Mouse (Mus musculus): ENCODE data around the gene B3gnt3. TPM values are rescaled to one million over a fixed set of nuclear protein-coding genes. Genes with fewer than 3 reads are reported as not detected.

Gene B3gnt3
- polyA plus RNA-seq, 1 experiment from 2014 or later, result 10.4 TPM

DNA sequence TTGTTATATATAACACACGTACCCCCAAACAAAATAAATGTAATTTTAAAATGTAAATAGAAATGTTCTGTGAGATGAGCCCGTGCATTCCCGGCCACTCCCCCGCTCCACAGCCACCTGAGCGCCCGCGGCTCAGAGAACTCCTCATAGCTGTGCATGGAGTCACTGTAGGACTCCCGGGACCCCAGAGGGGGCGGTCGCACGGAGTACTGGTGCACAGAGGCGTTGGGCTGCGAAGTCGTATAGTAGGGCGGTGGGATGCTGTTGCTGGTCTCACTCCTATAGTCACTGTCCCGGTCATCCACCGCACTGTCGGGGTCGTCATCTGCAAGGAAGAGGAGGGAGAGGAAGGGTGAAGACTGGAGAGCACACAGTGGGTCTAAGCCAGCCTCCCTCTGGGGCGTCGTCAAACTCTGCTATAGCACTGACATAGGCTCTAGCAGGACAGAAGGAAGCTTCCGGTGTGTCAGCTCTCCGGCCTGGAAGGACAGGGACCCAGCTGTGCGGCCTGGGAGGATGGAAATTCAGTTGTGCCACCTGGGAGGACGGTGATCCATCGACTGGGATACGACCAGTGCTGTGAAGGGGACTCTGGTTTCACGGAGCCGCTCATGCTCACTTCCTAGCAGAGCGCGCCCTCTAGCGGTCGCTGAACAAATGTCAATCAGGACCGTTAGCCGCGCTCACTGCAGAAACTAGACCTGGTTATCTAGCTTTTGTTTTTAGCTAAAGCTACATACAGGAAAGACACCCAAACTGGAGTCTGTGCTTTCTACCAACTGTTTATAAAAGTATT lies 41.1 kb downstream of the B3gnt3 start:
- H3K4me2 ChIP-seq, result peak overlapping the region; percentile 19; the same call in 1 of the 2 replicates

DNA sequence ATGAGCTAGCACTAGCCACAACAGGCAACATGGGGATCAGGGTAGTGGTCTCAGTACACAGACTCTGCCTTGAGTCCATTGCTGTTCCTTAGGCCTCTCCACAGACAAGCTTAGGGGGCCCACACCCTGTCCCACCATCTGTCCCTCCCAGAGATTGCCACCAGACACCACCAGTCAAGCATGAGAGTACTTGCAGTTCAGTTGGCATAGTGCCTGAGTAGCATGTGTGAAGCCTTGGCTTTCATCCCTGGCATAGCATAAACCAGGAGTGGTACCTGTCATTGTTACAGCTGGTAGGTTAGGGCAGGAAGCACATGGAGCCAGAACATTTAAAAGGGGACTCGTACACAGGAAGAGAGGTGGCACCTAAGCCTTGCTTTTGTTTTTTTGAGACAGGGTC lies 41.8 kb downstream of the B3gnt3 start:
- Histone ChIP-seq H3K27me3 (replicated peaks) (peaks cover 52% of the 10 kb centered on the region), H3K27ac (no peak overlapping the region), H3K9ac (no peak overlapping the region), H3K9me3 (no peaks in the 10 kb centered on the region), H3K4me2 (no peak overlapping the region), H3K36me3 (no peaks in the 10 kb centered on the region), H3K4me3 (replicated peaks) (no peak overlapping the region), H3K4me1 (peaks cover 8% of the 10 kb centered on the region; the same call in 1 of the 2 replicates)
- 63% methylated on average over 1 of the region's 1 CpGs for WGBS
- no peak for ATAC-seq (ENCODE audit: insufficient read depth, low FRiP score, low read depth)

More for the DNA sequence above, 41.1 kb downstream of the B3gnt3 start:
- no peak overlapping the region for H3K4me3 ChIP-seq (replicated peaks)
- no peaks in the 10 kb centered on the region for H3K9me3 ChIP-seq
- no peak overlapping the region for H3K9ac ChIP-seq
- WGBS, result 7% methylated on average over 36 of the region's 36 CpGs
- peaks cover 45% of the 10 kb centered on the region for H3K27me3 ChIP-seq (replicated peaks)
- ATAC-seq (ENCODE audit: insufficient read depth, low FRiP score, low read depth), result 0 out of 2 replicates have a peak, but pooled peaks have one; percentile 41
- H3K27ac ChIP-seq, result no peak overlapping the region
- H3K4me1 ChIP-seq, result 0 out of 2 replicates have a peak, but pooled peaks cover 4% of the 10 kb centered on the region
- H3K36me3 ChIP-seq, result no peaks in the 10 kb centered on the region

DNA sequence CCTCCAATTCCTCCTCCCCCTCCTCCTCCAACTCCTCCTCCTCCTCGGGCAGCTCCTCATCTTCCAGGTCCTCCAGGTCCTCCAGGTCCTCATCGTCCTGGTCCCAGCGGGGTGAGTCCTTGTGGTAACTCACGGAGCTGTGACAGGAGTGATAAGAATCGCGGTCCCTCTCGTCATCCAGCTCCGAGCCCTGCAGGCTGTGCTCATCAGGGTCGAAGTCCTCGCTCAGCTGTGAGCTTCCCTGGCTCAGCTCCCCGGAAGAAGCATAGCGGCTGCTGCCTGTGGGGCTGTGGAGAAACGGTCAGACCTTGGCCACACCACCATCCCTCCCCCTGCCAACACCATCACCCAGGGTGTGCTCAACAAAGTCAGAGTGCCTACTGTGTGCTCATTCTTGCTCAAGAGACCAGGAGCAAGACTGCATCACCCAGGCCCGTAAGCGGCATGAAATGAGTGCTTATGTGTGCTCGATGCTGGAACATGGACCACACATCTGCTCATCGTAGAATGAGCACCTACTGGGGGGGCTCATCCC lies 43.0 kb downstream of the B3gnt3 start:
- 27% methylated on average over 17 of the region's 17 CpGs for WGBS
- Histone ChIP-seq H3K27me3 (replicated peaks) (peaks cover 64% of the 10 kb centered on the region), H3K9ac (no peak overlapping the region), H3K9me3 (no peaks in the 10 kb centered on the region), H3K4me1 (peaks cover 12% of the 10 kb centered on the region; the same call in 1 of the 2 replicates), H3K4me3 (replicated peaks) (no peak overlapping the region), H3K36me3 (no peaks in the 10 kb centered on the region), H3K4me2 (no peak overlapping the region), H3K27ac (no peak overlapping the region)
- no peak for ATAC-seq (ENCODE audit: insufficient read depth, low FRiP score, low read depth)

DNA sequence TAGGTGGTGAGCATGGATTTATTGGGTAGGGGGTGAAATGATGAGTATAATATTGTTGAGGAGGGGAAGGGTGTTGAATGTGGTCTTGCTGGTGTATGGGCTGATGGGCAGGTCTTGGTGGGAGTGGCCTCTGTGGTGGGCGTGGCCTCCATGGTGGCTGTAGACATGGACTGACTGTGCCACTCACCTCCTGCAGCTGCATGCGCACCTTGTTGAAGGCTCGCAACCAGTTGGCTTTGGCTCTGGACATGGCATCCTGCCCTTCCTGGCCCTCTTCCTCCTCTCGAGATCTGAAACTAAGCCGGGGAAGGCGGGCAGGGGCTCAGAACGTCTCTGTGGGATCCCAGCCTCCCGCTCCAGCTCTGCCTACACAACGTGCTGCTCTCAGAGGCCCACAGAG lies 43.8 kb downstream of the B3gnt3 start:
- H3K9me3 ChIP-seq, result no peaks in the 10 kb centered on the region
- 27% methylated on average over 8 of the region's 9 CpGs for WGBS
- no peak overlapping the region for H3K4me3 ChIP-seq (replicated peaks)
- peaks cover 65% of the 10 kb centered on the region for H3K27me3 ChIP-seq (replicated peaks)
- H3K27ac ChIP-seq, result no peak overlapping the region
- peaks cover 12% of the 10 kb centered on the region; the same call in 1 of the 2 replicates for H3K4me1 ChIP-seq
- no peak overlapping the region for H3K9ac ChIP-seq
- H3K36me3 ChIP-seq, result no peaks in the 10 kb centered on the region
- ATAC-seq (ENCODE audit: insufficient read depth, low FRiP score, low read depth), result no peak
- H3K4me2 ChIP-seq, result no peak overlapping the region

DNA sequence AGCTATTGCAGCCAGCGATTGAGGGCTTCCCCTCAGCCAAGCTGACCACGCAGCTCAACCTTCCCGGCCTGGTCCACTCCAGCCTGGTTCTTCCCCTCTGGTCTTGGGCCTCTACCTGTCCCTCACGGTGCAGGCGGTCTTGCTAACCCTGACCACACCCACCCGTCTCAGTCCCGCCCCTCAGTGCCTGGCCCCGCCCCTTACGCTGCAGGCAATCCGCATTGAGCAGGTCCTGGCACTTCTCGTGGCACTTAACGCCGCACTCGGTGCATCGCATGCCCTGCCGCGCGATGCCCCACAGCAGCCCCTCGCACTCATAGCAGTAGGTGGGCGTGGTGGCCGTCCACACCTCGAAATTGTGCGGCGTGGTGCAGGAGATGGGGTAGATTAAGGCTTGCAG lies 47.0 kb downstream of the B3gnt3 start:
- peak; percentile 29; the same call in 1 of the 2 replicates for ATAC-seq (ENCODE audit: insufficient read depth, low FRiP score, low read depth)
- Histone ChIP-seq H3K36me3 (no peaks in the 10 kb centered on the region), H3K4me1 (peaks cover 12% of the 10 kb centered on the region; the same call in 1 of the 2 replicates), H3K4me2 (peak overlapping the region; percentile 46), H3K4me3 (replicated peaks) (0 out of 2 replicates have a peak overlapping the region, but pooled peaks have one; percentile 4), H3K27me3 (replicated peaks) (peaks cover 56% of the 10 kb centered on the region), H3K9me3 (no peaks in the 10 kb centered on the region), H3K27ac (no peak overlapping the region), H3K9ac (no peak overlapping the region)
- WGBS, result under 1% methylated on average over 24 of the region's 24 CpGs

DNA sequence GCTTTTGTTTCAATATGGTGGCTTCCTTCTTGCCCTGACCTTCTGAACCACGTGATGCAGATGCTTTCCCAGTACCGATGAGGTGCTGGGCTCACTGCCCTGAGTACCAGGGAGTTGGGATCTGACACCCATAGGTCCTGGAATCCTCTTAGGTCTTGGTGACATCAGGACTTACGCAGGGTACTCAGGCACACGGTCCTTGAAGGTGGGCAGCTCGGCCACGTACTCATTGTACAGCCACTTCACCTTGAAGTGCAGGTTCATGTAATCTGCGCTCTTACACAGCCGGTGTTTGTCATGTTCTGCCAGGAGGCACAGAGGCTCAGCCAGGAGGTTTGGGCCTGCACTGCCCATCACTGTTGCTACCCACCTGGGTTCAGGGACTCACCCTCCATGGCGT lies 56.1 kb downstream of the B3gnt3 start:
- WGBS, result 77% methylated on average over 9 of the region's 9 CpGs
- Histone ChIP-seq H3K4me3 (replicated peaks) (no peak overlapping the region), H3K4me1 (no peaks in the 10 kb centered on the region), H3K27me3 (replicated peaks) (no peaks in the 10 kb centered on the region), H3K36me3 (no peaks in the 10 kb centered on the region), H3K9me3 (no peaks in the 10 kb centered on the region), H3K4me2 (no peak overlapping the region), H3K27ac (no peak overlapping the region), H3K9ac (no peak overlapping the region)
- ATAC-seq (ENCODE audit: insufficient read depth, low FRiP score, low read depth), result no peak

Other genes with a start within 250 kb of the B3gnt3 start
- gene Abhd8, start 238.1 kb downstream of the B3gnt3 start, polyA plus RNA-seq (2015; fragmentation: Nextera tagmentation; extraction: Ambion mirVana), result 42.0 and 44.0 TPM in 2 replicates
- 154 and 164 TPM in 2 replicates for gene Mrpl34, start 236.8 kb downstream of the B3gnt3 start, polyA plus RNA-seq (2015; fragmentation: Nextera tagmentation; extraction: Ambion mirVana)
- gene Dda1, start 232.6 kb downstream of the B3gnt3 start, polyA plus RNA-seq (2015; fragmentation: Nextera tagmentation; extraction: Ambion mirVana), result 90.2 and 92.4 TPM in 2 replicates
- 1.5 and 1.8 TPM in 2 replicates for gene Ano8, start 215.8 kb downstream of the B3gnt3 start, polyA plus RNA-seq (2015; fragmentation: Nextera tagmentation; extraction: Ambion mirVana)
- 14.6 and 16.1 TPM in 2 replicates for gene Gtpbp3, start 213.7 kb downstream of the B3gnt3 start, polyA plus RNA-seq (2015; fragmentation: Nextera tagmentation; extraction: Ambion mirVana)
- gene Plvap, start 190.0 kb downstream of the B3gnt3 start, polyA plus RNA-seq (2015; fragmentation: Nextera tagmentation; extraction: Ambion mirVana), result 84.8 and 90.0 TPM in 2 replicates
- 0.27 and 0.49 TPM in 2 replicates for gene Ccdc194, start 176.1 kb downstream of the B3gnt3 start, polyA plus RNA-seq (2015; fragmentation: Nextera tagmentation; extraction: Ambion mirVana)
- 52.3 and 53.9 TPM in 2 replicates for gene Bst2, start 164.3 kb downstream of the B3gnt3 start, polyA plus RNA-seq (2015; fragmentation: Nextera tagmentation; extraction: Ambion mirVana)
- 97.6 and 107 TPM in 2 replicates for gene Mvb12a, start 158.9 kb downstream of the B3gnt3 start, polyA plus RNA-seq (2015; fragmentation: Nextera tagmentation; extraction: Ambion mirVana)
- gene Tmem221, start 142.9 kb downstream of the B3gnt3 start, polyA plus RNA-seq (2015; fragmentation: Nextera tagmentation; extraction: Ambion mirVana), result 4.0 and 7.1 TPM in 2 replicates
- 0.08 and 0.15 TPM in 2 replicates for gene Nxnl1, start 135.2 kb downstream of the B3gnt3 start, polyA plus RNA-seq (2015; fragmentation: Nextera tagmentation; extraction: Ambion mirVana)
- 37.1 and 38.8 TPM in 2 replicates for gene Slc27a1, start 132.9 kb downstream of the B3gnt3 start, polyA plus RNA-seq (2015; fragmentation: Nextera tagmentation; extraction: Ambion mirVana)
- 238 and 243 TPM in 2 replicates for gene Pgls, start 109.6 kb downstream of the B3gnt3 start, polyA plus RNA-seq (2015; fragmentation: Nextera tagmentation; extraction: Ambion mirVana)
- 4.3 and 4.7 TPM in 2 replicates for gene Fam129c, start 104.1 kb downstream of the B3gnt3 start, polyA plus RNA-seq (2015; fragmentation: Nextera tagmentation; extraction: Ambion mirVana)
- gene Colgalt1, start 90.8 kb downstream of the B3gnt3 start, polyA plus RNA-seq (2015; fragmentation: Nextera tagmentation; extraction: Ambion mirVana), result 70.6 and 75.1 TPM in 2 replicates
- gene Unc13a, start 30.0 kb downstream of the B3gnt3 start, polyA plus RNA-seq (2015; fragmentation: Nextera tagmentation; extraction: Ambion mirVana), result 1.1 TPM in 2 replicates
- gene Jak3, start 25.5 kb downstream of the B3gnt3 start, polyA plus RNA-seq (2015; fragmentation: Nextera tagmentation; extraction: Ambion mirVana), result 9.1 and 9.6 TPM in 2 replicates
- 1.4 and 2.0 TPM in 2 replicates for gene Insl3, start 12.6 kb downstream of the B3gnt3 start, polyA plus RNA-seq (2015; fragmentation: Nextera tagmentation; extraction: Ambion mirVana)
- 7.6 and 8.3 TPM in 2 replicates for gene Fcho1, start 23.9 kb upstream of the B3gnt3 start, polyA plus RNA-seq (2015; fragmentation: Nextera tagmentation; extraction: Ambion mirVana)
- 5.3 and 6.2 TPM in 2 replicates for gene Zfp709, start 180.2 kb upstream of the B3gnt3 start, polyA plus RNA-seq (2015; fragmentation: Nextera tagmentation; extraction: Ambion mirVana)
- gene Zfp882, start 206.8 kb upstream of the B3gnt3 start, polyA plus RNA-seq (2015; fragmentation: Nextera tagmentation; extraction: Ambion mirVana), result 5.1 and 5.3 TPM in 2 replicates
- gene Zfp617, start 206.8 kb upstream of the B3gnt3 start, polyA plus RNA-seq (2015; fragmentation: Nextera tagmentation; extraction: Ambion mirVana), result 21.9 and 22.1 TPM in 2 replicates
- gene Zfp961, start 249.2 kb upstream of the B3gnt3 start, polyA plus RNA-seq (2015; fragmentation: Nextera tagmentation; extraction: Ambion mirVana), result 20.6 and 24.7 TPM in 2 replicates

All from stomach, embryonic 15.5 days (tissue).